Mouse (Mus musculus) left cerebral cortex, adult 8-10 months (tissue): Measurements from ENCODE around the gene Clasrp. TPM values are rescaled to one million over a fixed set of nuclear protein-coding genes. Genes with fewer than 3 reads are reported as not detected.

Source experiments
- DNase-seq, 2 experiments: peaks; one replicate each; pipeline ENCODE4 v3.0.0; 2022; ENCODE audit warnings: low spot score in 2 of 2
- total RNA-seq, 4 experiments: library from RNA; stranded (reverse); gene quantifications; 2 replicates each; pipeline ENCODE4 v1.2.4; 2022

Clasrp gene
- total RNA-seq, 4 experiments from 2014 or later: 74.8 to 89.4 (median 84.1) TPM

DNA sequence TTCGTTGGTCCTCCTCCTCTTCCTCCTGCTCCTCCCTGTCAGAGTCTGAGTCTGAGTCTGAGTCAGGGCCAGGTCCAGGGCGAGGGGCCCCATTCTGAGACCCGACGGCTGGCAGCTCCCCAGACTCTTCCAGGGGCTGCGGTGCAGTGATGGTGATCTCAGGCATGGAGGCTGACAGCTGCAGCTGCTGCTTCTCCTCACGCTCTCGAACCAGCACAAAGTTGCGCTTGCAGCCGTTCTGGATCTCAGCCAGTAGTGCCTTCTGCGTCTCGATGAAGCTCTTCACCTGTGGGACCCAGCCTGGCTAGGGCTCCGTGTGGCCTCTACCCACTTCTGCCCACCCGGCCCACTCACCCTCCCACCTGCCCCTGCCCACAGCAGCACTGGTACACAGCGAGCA is 72.0 kb downstream of the Clasrp start:
- no peak for DNase-seq

DNA sequence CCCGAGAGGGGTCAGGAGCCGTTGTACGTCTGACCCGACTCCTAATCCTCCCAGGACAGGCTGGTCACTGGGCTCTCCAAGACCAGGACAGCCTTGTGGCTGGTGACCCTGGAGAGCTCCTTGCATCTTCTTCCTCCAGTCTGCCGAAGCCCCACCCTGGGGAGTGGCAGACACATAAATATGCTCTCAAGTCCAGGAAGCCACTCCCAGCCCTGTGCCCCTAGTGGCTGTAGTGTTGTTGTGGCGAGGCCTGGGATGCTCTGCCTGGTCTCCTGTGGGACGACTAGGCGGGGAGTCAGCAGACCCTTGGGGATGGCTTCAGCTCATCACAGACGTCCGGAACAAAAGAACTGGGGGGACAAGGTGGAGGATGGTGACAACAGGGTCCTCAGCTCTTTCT is 73.2 kb downstream of the Clasrp start:
- DNase-seq: no peak

Other genes with a start within 250 kb of the Clasrp start
- gene Cd3eap, start 245.0 kb downstream of the Clasrp start, total RNA-seq: 10 to 100 TPM; 16.3 to 20.4 (median 17.4) TPM
- gene Ppp1r13l, start 244.7 kb downstream of the Clasrp start, total RNA-seq: 1 to 10 TPM; 3.9 to 7.7 (median 5.9) TPM
- gene Ercc2, start 222.5 kb downstream of the Clasrp start, total RNA-seq: 10 to 100 TPM; 25.7 to 36.8 (median 31.0) TPM
- gene Klc3, start 200.4 kb downstream of the Clasrp start, total RNA-seq: 1 to 10 TPM; 4.5 to 5.9 (median 5.1) TPM
- 10 to 100 TPM in 1 of 4 experiments, 1 to 10 TPM in 2, not detected in 1; 3.1 to 12.8 (median 9.4) TPM for gene Ckm, start 199.7 kb downstream of the Clasrp start, total RNA-seq
- 10 to 100 TPM; 70.4 to 80.3 (median 76.2) TPM for gene Mark4, start 145.7 kb downstream of the Clasrp start, total RNA-seq
- 1 to 10 TPM in 1 of 4 experiments, under 1 TPM in 3; 0.59 to 1.1 (median 0.79) TPM for gene Exoc3l2, start 141.2 kb downstream of the Clasrp start, total RNA-seq
- 1 to 10 TPM; 6.5 to 7.7 (median 7.1) TPM for gene Bloc1s3, start 96.1 kb downstream of the Clasrp start, total RNA-seq
- 10 to 100 TPM; 19.0 to 25.5 (median 23.5) TPM for gene Trappc6a, start 96.1 kb downstream of the Clasrp start, total RNA-seq
- 1 to 10 TPM in 2 of 4 experiments, under 1 TPM in 2; 0.83 to 1.7 (median 1.1) TPM for gene Nkpd1, start 86.6 kb downstream of the Clasrp start, total RNA-seq
- gene Ppp1r37, start 41.4 kb downstream of the Clasrp start, total RNA-seq: 100 to 1,000 TPM; 118 to 134 (median 124) TPM
- gene Zfp296, start 27.2 kb downstream of the Clasrp start, total RNA-seq: 1 to 10 TPM; 1.6 to 1.9 (median 1.8) TPM
- gene Gemin7, start 26.9 kb downstream of the Clasrp start, total RNA-seq: 10 to 100 TPM; 44.2 to 59.5 (median 51.3) TPM
- 1 to 10 TPM; 5.6 to 7.2 (median 6.4) TPM for gene Relb, start 25.0 kb upstream of the Clasrp start, total RNA-seq
- gene Clptm1, start 60.5 kb upstream of the Clasrp start, total RNA-seq: 100 to 1,000 TPM; 145 to 171 (median 154) TPM
- gene Apoc2, start 73.5 kb upstream of the Clasrp start, total RNA-seq: not detected
- not detected for gene Gm44805, start 76.9 kb upstream of the Clasrp start, total RNA-seq
- under 1 TPM in 1 of 4 experiments, not detected in 3; 0.81 TPM for gene Apoc4, start 77.0 kb upstream of the Clasrp start, total RNA-seq
- gene Apoc1, start 88.2 kb upstream of the Clasrp start, total RNA-seq: 1 to 10 TPM; 3.4 to 6.2 (median 4.7) TPM
- 1,000 to 10,000 TPM; 1,704 to 2,821 (median 2,131) TPM for gene Apoe, start 94.7 kb upstream of the Clasrp start, total RNA-seq
- 100 to 1,000 TPM; 109 to 112 (median 111) TPM for gene Tomm40, start 111.0 kb upstream of the Clasrp start, total RNA-seq
- gene Nectin2, start 146.0 kb upstream of the Clasrp start, total RNA-seq: 1 to 10 TPM; 6.5 to 8.0 (median 7.4) TPM
- 10 to 100 TPM; 15.8 to 18.7 (median 17.1) TPM for gene Bcam, start 166.5 kb upstream of the Clasrp start, total RNA-seq
- gene Cblc, start 192.3 kb upstream of the Clasrp start, total RNA-seq: not detected
- gene Bcl3, start 218.3 kb upstream of the Clasrp start, total RNA-seq: 1 to 10 TPM in 2 of 4 experiments, under 1 TPM in 1, not detected in 1; 0.57 to 6.4 (median 2.9) TPM
- 1 to 10 TPM; 1.4 to 2.5 (median 2.0) TPM for gene Gm19345, start 247.5 kb upstream of the Clasrp start, total RNA-seq